Mouse (Mus musculus): Measurements from ENCODE around the gene Vasp. TPM values are rescaled to one million over a fixed set of nuclear protein-coding genes. Genes with fewer than 3 reads are reported as not detected.
"Not testable (repeated sequence)": the region's sequence is repeated elsewhere in the genome, so short reads cannot be mapped to it uniquely, and the experiment has no call there.

Gene Vasp
- polyA plus RNA-seq, 1 experiment from 2014 or later = 70.0 TPM

DNA sequence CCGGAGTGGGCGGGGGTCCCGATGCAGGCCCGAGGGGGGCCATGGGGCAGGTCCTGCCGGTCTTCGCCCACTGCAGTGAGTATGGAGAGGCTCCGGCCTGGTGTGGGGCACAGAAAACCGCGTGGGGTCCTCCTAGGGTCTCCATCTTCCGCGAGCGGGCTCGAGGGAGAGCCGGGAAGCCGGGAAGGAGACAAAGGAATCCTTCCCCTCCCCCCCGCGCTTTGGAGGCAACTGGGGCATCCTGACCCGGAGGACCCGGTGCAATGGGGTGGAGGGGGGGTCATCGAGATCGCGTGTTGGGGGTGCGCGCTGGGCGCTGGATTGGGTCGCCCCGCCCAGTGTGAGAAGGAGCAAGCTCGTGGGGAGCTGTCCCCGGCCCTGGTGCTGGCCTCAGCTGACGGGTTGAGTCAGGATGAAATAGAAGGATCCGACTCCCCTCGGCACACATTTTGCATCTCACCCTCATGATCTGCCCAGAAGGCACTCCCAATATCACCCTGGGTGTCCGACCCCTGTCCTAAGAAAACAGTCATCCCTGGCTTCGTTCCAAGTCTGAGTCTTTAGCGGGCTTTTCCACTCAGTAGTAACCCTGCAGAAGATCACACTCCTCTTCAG is 11.3 kb upstream of the Vasp start:
- H3K9me3 ChIP-seq (ENCODE audit: control insufficient read depth, low read length) = no peaks in the 10 kb centered on the region
- WGBS = 3% methylated on average over 15 of the region's 35 CpGs
- H3K27me3 ChIP-seq (replicated peaks; ENCODE audit: control insufficient read depth, insufficient read depth, low read length) = peaks cover 50% of the 10 kb centered on the region
- H3K4me3 ChIP-seq (ENCODE audit: low read depth, low read length) = peak overlapping the region; percentile 62
- DNase-seq (ENCODE audit: low spot score) = peak; percentile 63
- H3K36me3 ChIP-seq (ENCODE audit: control insufficient read depth, insufficient read depth, low read length) = no peaks in the 10 kb centered on the region
- no peak overlapping the region for H3K27ac ChIP-seq (replicated peaks; ENCODE audit: low read depth, low read length)
- H3K9ac ChIP-seq (ENCODE audit: low read depth, low read length) = peak overlapping the region; percentile 60
- peak; percentile 69 for ATAC-seq (ENCODE audit: low read depth)
- no peaks in the 10 kb centered on the region for H3K4me1 ChIP-seq (ENCODE audit: control insufficient read depth, insufficient read depth, low read length)
- peak overlapping the region; percentile 99 for H3K4me2 ChIP-seq (ENCODE audit: low read depth, low read length)

DNA sequence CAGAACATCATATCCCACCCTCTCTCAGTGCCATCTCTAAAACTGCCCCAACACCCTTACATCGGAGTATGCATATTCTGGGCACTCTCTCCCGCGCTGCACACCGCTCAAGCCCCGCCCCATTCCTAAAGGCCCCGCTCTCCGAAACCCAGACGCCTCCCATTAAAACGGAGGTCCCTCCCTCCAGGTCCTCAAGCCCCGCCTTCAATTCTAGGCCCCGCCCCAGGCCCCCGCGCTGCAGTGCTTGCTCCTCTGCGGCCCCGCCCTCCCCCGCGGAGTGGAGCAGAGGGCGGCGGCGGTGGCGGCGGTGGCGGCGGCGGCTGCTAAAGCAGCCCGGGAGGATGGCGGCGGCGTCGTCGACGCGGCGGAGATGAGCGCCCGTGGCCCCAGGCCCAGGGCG is 10.8 kb upstream of the Vasp start, which contains the start of gene Rtn2:
TSS of gene Rtn2 (plus strand) at position 240 of the 400 bp plus-strand sequence.
- peak within 1 kb of the TSS; percentile 99 for H3K4me2 ChIP-seq (ENCODE audit: low read depth, low read length)
- peaks cover 53% of the 10 kb centered on the region for H3K27me3 ChIP-seq (replicated peaks; ENCODE audit: control insufficient read depth, insufficient read depth, low read length)
- WGBS = 2% methylated on average over 29 of the region's 37 CpGs
- H3K9me3 ChIP-seq (ENCODE audit: control insufficient read depth, low read length) = no peaks in the 10 kb centered on the region
- H3K36me3 ChIP-seq (ENCODE audit: control insufficient read depth, insufficient read depth, low read length) = no peaks in the 10 kb centered on the region
- DNase-seq (ENCODE audit: low spot score) (peak; percentile 83), ATAC-seq (ENCODE audit: low read depth) (peak; percentile 74)
- H3K4me3 ChIP-seq (ENCODE audit: low read depth, low read length) = peak within 1 kb of the TSS; percentile 62
- peak within 1 kb of the TSS; percentile 60 for H3K9ac ChIP-seq (ENCODE audit: low read depth, low read length)
- H3K27ac ChIP-seq (replicated peaks; ENCODE audit: low read depth, low read length) = no peak within 1 kb of the TSS
- no peaks in the 10 kb centered on the region for H3K4me1 ChIP-seq (ENCODE audit: control insufficient read depth, insufficient read depth, low read length)

DNA sequence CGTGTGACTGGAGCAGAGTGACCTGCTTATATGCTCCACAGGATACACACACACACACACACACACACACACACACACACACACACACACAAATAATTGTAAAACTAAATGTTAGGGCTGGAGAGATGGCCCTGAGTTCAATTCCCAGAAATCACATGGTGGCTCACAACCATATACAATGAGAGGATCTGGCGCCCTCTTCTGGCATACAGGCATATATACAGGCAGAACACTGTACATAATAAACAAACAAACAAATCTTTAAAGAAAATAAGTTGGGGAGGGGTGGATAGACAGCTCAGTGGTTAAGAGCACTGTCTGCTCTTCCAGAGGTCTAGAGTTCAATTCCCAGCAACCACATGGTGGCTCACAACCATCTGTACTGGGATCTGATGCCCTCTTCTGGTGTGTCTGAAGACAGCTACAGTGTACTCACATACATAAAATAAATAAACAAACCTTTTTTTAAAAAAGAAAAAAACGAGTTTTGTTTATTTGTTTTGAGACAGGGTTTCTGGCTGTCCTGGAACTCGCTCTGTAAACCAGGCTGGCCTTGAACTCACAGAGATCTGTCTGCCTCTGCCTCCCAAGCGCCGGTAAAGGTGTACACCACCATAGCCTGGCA is 10.2 kb upstream of the Vasp start:
- not testable (repeated sequence) for H3K36me3 ChIP-seq (ENCODE audit: control insufficient read depth, insufficient read depth, low read length); DNase-seq (ENCODE audit: low spot score); H3K27ac ChIP-seq (replicated peaks; ENCODE audit: low read depth, low read length); H3K9ac ChIP-seq (ENCODE audit: low read depth, low read length); H3K4me1 ChIP-seq (ENCODE audit: control insufficient read depth, insufficient read depth, low read length); ATAC-seq (ENCODE audit: low read depth); H3K9me3 ChIP-seq (ENCODE audit: control insufficient read depth, low read length)
- peak overlapping the region; percentile 99 for H3K4me2 ChIP-seq (ENCODE audit: low read depth, low read length)
- H3K27me3 ChIP-seq (replicated peaks; ENCODE audit: control insufficient read depth, insufficient read depth, low read length) = peaks cover 53% of the 10 kb centered on the region
- 29% methylated on average over 6 of the region's 6 CpGs for WGBS
- H3K4me3 ChIP-seq (ENCODE audit: low read depth, low read length) = peak overlapping the region; percentile 62

DNA sequence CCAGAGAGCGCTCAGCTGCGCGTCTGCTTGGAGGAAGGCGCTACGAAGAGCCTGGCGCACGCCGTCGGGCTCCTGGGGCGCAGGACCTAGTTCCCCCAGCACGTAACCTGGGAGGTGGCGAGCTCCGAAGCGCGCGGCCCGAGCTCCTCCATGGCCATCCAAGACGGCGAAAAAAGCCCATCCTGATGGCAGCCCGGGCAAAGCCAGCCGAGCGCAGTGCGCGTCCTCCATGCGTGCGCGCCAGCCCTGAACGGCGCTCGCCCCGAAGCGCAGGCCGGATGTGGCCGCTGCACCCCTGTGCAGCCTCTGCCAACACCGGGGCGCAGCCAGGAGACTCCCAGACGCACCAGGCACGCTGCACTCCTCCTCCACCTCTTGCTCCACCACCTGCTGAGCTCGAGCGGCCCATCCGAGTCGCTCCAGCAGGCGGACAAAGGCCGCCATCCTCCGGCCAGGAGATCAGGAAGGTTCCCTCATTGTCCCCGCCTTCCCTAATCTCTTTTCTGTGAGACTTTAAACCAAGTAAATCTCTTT is 8.0 kb upstream of the Vasp start, which contains the start of gene Ppm1n:
TSS of gene Ppm1n (minus strand) at position 484 of the 534 bp plus-strand sequence.
- H3K27me3 ChIP-seq (replicated peaks; ENCODE audit: control insufficient read depth, insufficient read depth, low read length) = peaks cover 53% of the 10 kb centered on the region
- DNase-seq (ENCODE audit: low spot score) (no peak), ATAC-seq (ENCODE audit: low read depth) (no peak)
- peak within 1 kb of the TSS; percentile 41 for H3K4me2 ChIP-seq (ENCODE audit: low read depth, low read length)
- no peaks in the 10 kb centered on the region for H3K9me3 ChIP-seq (ENCODE audit: control insufficient read depth, low read length)
- peak within 1 kb of the TSS; percentile 30 for H3K4me3 ChIP-seq (ENCODE audit: low read depth, low read length)
- no peaks in the 10 kb centered on the region for H3K36me3 ChIP-seq (ENCODE audit: control insufficient read depth, insufficient read depth, low read length)
- WGBS = under 1% methylated on average over 15 of the region's 46 CpGs
- H3K9ac ChIP-seq (ENCODE audit: low read depth, low read length) = no peak within 1 kb of the TSS
- H3K27ac ChIP-seq (replicated peaks; ENCODE audit: low read depth, low read length) = no peak within 1 kb of the TSS
- no peaks in the 10 kb centered on the region for H3K4me1 ChIP-seq (ENCODE audit: control insufficient read depth, insufficient read depth, low read length)

DNA sequence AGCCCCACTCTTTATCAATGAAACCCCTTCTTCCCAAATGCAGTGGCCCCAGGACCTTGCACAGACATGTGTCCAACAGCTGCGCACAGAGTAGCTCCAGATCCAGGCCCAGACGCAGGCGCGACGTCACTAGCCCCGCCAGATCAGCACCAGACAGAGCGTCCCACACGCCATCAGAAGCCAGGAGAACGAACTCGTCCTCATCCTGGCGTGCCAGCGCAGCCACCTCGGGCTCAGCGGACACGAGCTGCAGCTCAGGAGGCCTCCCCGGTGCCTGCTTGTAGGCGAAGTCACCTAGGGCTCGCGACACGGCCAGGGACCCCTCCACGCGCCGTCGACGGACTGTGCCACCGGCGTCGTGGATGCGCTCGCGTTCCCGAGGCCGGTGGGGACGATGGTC is 7.4 kb upstream of the Vasp start:
- Histone ChIP-seq H3K9ac (ENCODE audit: low read depth, low read length) (no peak overlapping the region), H3K4me3 (ENCODE audit: low read depth, low read length) (peak overlapping the region; percentile 30), H3K4me2 (ENCODE audit: low read depth, low read length) (peak overlapping the region; percentile 41), H3K9me3 (ENCODE audit: control insufficient read depth, low read length) (no peaks in the 10 kb centered on the region), H3K4me1 (ENCODE audit: control insufficient read depth, insufficient read depth, low read length) (no peaks in the 10 kb centered on the region), H3K27ac (replicated peaks; ENCODE audit: low read depth, low read length) (no peak overlapping the region), H3K27me3 (replicated peaks; ENCODE audit: control insufficient read depth, insufficient read depth, low read length) (peaks cover 53% of the 10 kb centered on the region), H3K36me3 (ENCODE audit: control insufficient read depth, insufficient read depth, low read length) (no peaks in the 10 kb centered on the region)
- DNase-seq (ENCODE audit: low spot score) = no peak
- 1% methylated on average over 34 of the region's 34 CpGs for WGBS
- ATAC-seq (ENCODE audit: low read depth) = no peak

DNA sequence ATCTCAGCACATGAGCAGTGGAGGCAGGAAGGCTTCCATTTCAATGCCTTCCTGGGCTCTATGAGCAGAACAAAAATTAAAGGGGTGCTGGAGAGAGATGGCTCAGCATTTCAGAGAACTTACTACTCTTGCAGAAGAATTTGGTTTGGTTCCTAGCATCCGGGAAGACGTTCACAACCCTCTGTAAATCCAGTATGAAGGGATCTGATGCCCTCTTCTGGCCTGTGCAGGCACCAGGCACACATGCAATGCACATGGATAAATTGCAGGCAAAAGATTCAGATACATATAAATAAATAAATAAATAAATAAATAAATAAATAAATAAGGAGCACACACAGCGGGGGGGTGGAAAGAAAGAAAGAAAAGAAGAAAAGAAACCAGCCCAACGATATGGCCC is 4.6 kb upstream of the Vasp start:
- Histone ChIP-seq H3K4me1 (ENCODE audit: control insufficient read depth, insufficient read depth, low read length) (no peaks in the 10 kb centered on the region), H3K27ac (replicated peaks; ENCODE audit: low read depth, low read length) (no peak overlapping the region), H3K36me3 (ENCODE audit: control insufficient read depth, insufficient read depth, low read length) (no peaks in the 10 kb centered on the region), H3K9ac (ENCODE audit: low read depth, low read length) (no peak overlapping the region), H3K27me3 (replicated peaks; ENCODE audit: control insufficient read depth, insufficient read depth, low read length) (peaks cover 36% of the 10 kb centered on the region), H3K9me3 (ENCODE audit: control insufficient read depth, low read length) (no peaks in the 10 kb centered on the region), H3K4me2 (ENCODE audit: low read depth, low read length) (no peak overlapping the region), H3K4me3 (ENCODE audit: low read depth, low read length) (no peak overlapping the region)
- ATAC-seq (ENCODE audit: low read depth) = no peak
- DNase-seq (ENCODE audit: low spot score) = no peak
- WGBS = 54% methylated on average over 4 of the region's 4 CpGs

DNA sequence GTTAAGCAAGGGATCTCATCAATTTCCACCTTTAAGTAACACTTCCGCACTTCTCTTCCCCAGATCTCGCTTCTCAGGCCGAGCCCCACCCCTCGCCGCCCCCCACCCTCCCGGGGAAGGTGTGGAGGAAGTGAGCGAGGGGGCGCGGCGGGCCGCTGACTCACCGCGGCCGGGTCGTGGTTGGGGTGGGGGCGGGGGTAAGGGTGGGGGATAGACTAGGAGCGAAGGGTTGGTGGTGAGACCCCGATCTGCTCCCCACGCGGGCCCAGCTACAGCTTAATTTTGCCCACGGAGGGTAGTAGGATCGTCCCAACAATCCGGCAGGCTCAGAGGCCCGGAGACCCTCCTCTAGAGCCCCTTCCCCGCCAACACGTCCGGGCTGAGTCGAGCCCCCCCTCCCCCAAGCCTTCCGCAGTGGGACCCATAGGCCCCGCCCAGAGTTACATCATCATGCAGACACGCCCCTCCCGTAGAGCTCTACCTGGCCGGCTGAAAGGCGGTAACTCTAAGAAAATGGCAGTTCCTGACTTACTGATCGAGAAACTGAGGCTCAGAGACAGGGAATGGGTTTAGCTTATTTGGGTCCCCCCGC is 652 bp upstream of the Vasp start:
- peak overlapping the region; percentile 98 for H3K4me2 ChIP-seq (ENCODE audit: low read depth, low read length)
- H3K4me3 ChIP-seq (ENCODE audit: low read depth, low read length) = peak overlapping the region; percentile 83
- peaks cover 7% of the 10 kb centered on the region for H3K36me3 ChIP-seq (ENCODE audit: control insufficient read depth, insufficient read depth, low read length)
- H3K27ac ChIP-seq (replicated peaks; ENCODE audit: low read depth, low read length) = peak overlapping the region; percentile 87
- peak; percentile 71 for ATAC-seq (ENCODE audit: low read depth)
- DNase-seq (ENCODE audit: low spot score) = peak; percentile 88
- no peaks in the 10 kb centered on the region for H3K27me3 ChIP-seq (replicated peaks; ENCODE audit: control insufficient read depth, insufficient read depth, low read length)
- under 1% methylated on average over 26 of the region's 36 CpGs for WGBS
- H3K4me1 ChIP-seq (ENCODE audit: control insufficient read depth, insufficient read depth, low read length) = peaks cover 14% of the 10 kb centered on the region; the same call in 1 of the 2 replicates
- H3K9ac ChIP-seq (ENCODE audit: low read depth, low read length) = peak overlapping the region; percentile 81
- no peaks in the 10 kb centered on the region for H3K9me3 ChIP-seq (ENCODE audit: control insufficient read depth, low read length)

DNA sequence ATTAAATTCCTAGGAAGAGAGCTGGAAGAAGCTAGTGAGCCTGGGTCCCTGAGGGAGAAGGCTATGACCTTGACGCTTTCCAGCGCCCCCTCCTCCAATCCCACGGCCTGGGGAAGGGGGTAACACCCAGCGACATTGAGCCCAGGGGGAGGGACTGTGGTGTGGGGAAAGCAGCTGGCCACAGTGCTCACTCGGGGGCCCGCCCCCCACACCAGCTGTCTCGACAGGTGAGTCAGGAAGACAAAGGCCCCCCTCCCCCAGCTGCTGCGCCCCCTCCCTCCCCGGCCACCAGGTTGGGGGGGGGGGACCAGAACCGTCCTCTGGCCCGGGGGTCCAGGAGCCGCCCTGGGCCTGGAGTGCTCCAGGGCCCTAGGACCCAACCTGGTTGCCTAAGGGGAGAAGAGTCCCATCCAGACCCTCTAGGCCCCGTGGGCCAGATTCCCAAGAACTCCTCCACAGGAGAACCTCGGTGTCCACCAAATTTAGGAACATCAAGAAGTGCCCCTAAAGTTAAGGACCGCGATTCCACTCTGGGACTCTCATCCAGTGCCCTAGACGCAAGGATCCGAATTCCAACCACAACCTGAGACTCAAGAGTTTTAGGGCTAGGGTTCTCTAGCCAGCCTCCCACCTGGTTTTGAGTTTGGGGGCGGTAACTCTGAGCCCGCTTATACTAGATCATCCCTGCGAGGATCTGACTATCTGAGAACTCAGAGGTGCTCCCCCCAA is 944 bp downstream of the Vasp start:
- DNase-seq (ENCODE audit: low spot score) (peak; percentile 49), ATAC-seq (ENCODE audit: low read depth) (no peak)
- peaks cover 14% of the 10 kb centered on the region; the same call in 1 of the 2 replicates for H3K4me1 ChIP-seq (ENCODE audit: control insufficient read depth, insufficient read depth, low read length)
- H3K4me2 ChIP-seq (ENCODE audit: low read depth, low read length) = peak overlapping the region; percentile 98
- no peaks in the 10 kb centered on the region for H3K9me3 ChIP-seq (ENCODE audit: control insufficient read depth, low read length)
- H3K36me3 ChIP-seq (ENCODE audit: control insufficient read depth, insufficient read depth, low read length) = peaks cover 14% of the 10 kb centered on the region
- peak overlapping the region; percentile 81 for H3K9ac ChIP-seq (ENCODE audit: low read depth, low read length)
- H3K4me3 ChIP-seq (ENCODE audit: low read depth, low read length) = peak overlapping the region; percentile 83
- WGBS = under 1% methylated on average over 17 of the region's 21 CpGs
- H3K27me3 ChIP-seq (replicated peaks; ENCODE audit: control insufficient read depth, insufficient read depth, low read length) = no peaks in the 10 kb centered on the region
- peak overlapping the region; percentile 87 for H3K27ac ChIP-seq (replicated peaks; ENCODE audit: low read depth, low read length)

Data from embryonic facial prominence, embryonic 14.5 days (tissue).